Mouse (Mus musculus): ENCODE results near the gene Os9.
"Not testable (repeated sequence)": the region's sequence is repeated elsewhere in the genome, so short reads cannot be mapped to it uniquely, and the experiment has no call there.

Gene Os9

GRCm38 (mm10) chr10:127080901-127081780 lies 39.8 kb downstream of the Os9 start:
- DNase-seq (ENCODE audit: low spot score) = no peak

DNA sequence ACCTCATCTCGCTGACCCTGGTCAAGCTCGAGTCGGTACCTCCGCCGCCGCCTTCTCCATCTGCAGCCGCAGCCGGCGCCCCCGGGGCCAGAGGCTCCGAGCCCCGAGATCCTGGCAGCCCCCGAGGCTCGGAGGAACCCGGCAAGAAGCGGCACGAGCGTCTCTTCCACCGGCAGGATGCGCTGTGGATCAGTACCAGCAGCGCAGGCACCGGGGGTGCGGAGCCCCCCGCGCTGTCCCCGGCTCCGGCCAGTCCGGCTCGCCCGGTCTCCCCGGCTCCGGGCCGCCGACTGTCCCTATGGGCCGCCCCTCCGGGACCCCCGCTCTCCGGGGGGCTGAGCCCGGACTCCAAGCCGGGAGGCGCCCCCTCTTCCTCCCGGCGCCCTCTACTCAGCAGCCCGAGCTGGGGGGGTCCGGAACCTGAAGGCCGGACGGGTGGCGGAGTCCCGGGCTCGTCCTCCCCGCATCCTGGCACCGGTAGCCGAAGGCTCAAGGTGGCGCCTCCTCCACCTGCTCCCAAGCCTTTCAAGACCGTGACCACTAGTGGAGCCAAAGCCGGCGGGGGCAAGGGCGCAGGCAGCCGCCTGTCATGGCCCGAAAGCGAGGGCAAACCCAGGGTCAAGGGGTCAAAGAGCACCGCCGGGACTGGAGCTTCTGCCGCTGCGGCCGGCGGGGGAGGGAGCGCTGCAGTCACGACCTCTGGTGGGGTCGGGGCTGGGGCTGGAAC lies 41.1 kb downstream of the Os9 start:
- no peak for DNase-seq (ENCODE audit: low spot score)

GRCm38 (mm10) chr10:127078677-127079575 lies 42.0 kb downstream of the Os9 start:
- DNase-seq (ENCODE audit: low spot score) = no peak

GRCm38 (mm10) chr10:127078001-127078676 lies 42.8 kb downstream of the Os9 start:
- DNase-seq (ENCODE audit: low spot score) = no peak

DNA sequence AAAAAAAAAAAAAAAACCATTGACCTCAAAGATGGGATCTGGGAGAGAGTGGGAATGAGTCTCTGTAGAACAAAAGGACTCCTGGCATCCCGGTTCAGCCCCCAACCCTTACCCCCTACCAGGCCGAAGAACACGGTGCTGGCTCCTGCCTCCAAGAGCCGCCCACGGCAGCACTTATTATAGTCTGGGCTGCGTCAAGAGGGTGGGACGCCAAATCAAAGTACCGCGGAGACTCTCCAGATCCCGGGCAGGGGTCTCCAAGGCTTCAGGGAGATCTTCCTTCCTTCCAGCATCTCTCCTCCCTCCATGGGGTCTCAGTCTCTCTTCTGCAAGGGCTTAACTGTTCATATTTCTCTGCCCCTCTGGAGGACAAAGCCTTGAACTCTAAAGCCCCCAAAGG lies 43.4 kb downstream of the Os9 start:
- DNase-seq (ENCODE audit: low spot score) = no peak

- DNase-seq (ENCODE audit: low spot score) = no peak
Observed at GRCm38 (mm10) chr10:127076082-127076481, 44.8 kb downstream of the Os9 start.

DNA sequence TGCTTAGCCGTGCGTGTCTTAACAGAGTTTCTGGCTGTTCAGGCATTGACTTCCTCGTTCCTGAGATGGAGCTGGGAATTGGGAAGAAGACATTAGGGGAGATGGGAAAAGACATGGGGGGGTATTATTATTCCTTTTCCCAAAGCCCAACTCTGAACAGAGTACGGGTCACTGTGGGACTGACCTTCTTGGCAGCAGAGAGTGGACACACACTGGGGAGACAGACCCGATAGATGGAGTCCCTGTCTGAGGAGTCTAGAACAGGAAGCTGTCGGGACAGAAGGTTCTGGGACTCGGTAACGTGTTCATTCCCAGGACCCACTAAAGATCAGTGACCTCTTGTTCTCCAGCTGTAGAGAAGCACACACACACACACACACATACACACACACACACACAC lies 45.3 kb downstream of the Os9 start:
- DNase-seq (ENCODE audit: low spot score) = no peak

DNA sequence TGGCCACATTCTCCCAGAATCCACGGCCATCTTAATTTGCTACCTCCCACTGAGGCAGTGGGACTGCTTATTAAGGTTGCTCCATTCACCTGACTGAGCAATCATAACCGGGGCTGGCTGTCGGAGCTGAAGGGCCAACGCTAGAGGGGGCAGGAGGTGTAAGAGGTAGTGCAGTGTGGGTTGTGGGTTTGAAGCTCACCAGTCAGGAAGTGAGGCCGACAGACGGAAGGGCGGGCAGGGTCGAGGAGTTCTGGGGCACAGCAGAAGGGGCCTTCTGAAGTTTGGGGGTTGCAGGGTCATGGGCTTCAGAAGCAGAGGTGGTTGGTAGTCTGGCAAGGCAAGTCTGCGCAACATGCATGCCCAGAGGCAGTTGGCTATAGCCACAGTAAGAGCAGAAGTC lies 45.9 kb downstream of the Os9 start, which contains the start of gene Agap2:
Agap2 (plus strand) TSS at position 205 of the 400 bp plus-strand sequence.
- no peak for DNase-seq (ENCODE audit: low spot score)

- DNase-seq (ENCODE audit: low spot score) = no peak
Observed at GRCm38 (mm10) chr10:127073981-127074380, 47.0 kb downstream of the Os9 start.

DNA sequence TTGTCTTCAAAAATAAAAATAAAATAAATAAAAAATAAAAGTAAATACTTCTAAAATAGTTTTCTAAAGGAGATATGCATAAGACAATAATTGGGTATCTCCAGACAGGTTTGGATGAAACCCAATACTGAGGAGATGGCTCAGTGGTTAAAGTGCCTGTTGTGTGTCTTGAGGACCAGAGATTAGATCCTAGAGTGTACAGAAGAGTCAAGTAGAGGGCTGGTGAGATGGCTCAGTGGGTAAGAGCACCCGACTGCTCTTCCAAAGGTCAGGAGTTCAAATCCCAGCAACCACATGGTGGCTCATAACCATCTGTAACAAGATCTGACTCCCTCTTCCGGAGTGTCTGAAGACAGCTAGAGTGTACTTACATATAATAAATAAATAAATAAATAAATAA lies 48.0 kb downstream of the Os9 start:
- not testable (repeated sequence) for DNase-seq (ENCODE audit: low spot score)

- DNase-seq (ENCODE audit: low spot score) = not testable (repeated sequence)
Observed at GRCm38 (mm10) chr10:127072270-127072669, 48.7 kb downstream of the Os9 start.

- no peak for DNase-seq (ENCODE audit: low spot score)
Observed at GRCm38 (mm10) chr10:127071203-127071602, 49.7 kb downstream of the Os9 start.

DNA sequence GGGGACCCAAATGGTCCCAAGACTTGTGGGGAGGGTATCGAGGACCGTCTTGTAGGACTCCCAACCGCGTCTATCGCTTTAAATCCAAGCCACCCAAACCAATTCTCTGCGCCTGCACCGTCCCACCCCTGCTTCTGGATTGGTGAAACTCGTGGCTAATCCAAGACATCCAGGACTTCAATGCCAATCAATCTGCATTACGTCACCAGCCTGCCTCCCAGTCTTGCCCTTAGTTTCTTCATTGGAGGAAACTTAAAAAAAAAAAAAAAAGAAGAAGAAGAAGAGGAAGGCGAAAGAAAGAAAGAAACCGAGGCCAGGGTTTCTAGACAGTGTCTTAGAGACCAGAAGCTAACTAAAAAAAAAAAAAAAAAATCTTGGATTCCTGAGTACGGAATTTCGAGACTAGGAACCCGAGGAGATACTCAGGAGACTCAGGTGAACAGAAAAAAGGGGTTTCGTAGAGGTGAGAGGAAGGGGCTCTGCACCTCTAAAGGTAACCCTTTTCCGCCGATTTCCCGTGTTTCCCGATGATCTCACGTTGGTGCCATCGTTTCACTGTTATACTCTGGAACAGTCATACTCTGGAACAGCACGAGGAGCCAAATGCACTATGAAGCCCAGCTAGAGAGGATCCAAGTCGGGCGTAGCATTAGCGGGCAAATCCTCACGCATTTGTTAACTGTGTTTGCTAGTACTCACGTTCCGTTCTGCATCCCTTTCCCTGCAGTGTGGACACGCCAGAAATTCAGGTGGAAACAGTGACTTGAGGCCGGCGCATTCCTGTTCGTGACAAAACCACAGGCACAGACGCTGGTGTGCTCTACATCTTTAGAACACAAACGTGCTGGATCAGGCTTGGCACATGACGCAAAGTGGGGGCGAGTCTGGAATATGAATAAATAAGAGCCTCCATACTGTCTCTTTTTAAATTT lies 50.5 kb downstream of the Os9 start, which contains the start of gene Tspan31:
Tspan31 (minus strand) TSS at position 75 of the 932 bp plus-strand sequence.
- peak; percentile 74 for DNase-seq (ENCODE audit: low spot score)

- DNase-seq (ENCODE audit: low spot score) = no peak
Observed at GRCm38 (mm10) chr10:127069281-127070189, 51.4 kb downstream of the Os9 start.

- DNase-seq (ENCODE audit: low spot score) = no peak
Observed at GRCm38 (mm10) chr10:127068360-127069038, 52.4 kb downstream of the Os9 start.

GRCm38 (mm10) chr10:127066519-127067018 lies 54.4 kb downstream of the Os9 start:
- no peak for DNase-seq (ENCODE audit: low spot score)

DNA sequence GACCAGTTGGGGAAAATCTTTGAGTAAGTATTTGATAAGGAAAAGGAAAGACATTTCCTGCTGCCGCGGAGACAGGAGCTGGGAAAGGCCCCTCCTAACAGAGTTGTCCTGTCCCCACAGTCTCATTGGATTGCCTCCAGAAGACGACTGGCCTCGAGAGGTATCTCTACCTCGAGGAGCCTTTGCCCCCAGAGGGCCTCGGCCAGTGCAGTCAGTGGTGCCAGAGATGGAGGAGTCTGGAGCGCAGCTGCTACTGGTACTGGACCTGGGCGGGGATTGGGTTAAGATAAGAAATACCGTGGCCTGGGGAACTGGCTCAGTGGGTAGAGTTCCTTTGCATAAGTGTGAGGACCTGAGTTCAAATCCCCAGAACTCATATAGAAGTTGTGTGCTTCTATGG lies 55.0 kb downstream of the Os9 start:
- no peak for DNase-seq (ENCODE audit: low spot score)
